Mouse (Mus musculus): ENCODE measurements around the gene Pou2f1. TPM values are rescaled to one million over a fixed set of nuclear protein-coding genes. Genes with fewer than 3 reads are reported as not detected.

The Pou2f1 gene
- polyA plus RNA-seq, 1 experiment = 11.0 TPM

GRCm38 (mm10) chr1:165853131-165853721, 149.3 kb downstream of the Pou2f1 start:
- 74% methylated on average over 4 of the region's 4 CpGs for WGBS
- DNase-seq = no peak
- no peak for TF ChIP-seq POLR2A (IDR thresholded peaks at IDR 0.05; ENCODE audit: borderline replicate concordance, insufficient read depth, low read length)
- no peak for TF ChIP-seq CTCF (IDR thresholded peaks at IDR 0.05; ENCODE audit: borderline replicate concordance, insufficient read depth, low read depth, low read length)

DNA sequence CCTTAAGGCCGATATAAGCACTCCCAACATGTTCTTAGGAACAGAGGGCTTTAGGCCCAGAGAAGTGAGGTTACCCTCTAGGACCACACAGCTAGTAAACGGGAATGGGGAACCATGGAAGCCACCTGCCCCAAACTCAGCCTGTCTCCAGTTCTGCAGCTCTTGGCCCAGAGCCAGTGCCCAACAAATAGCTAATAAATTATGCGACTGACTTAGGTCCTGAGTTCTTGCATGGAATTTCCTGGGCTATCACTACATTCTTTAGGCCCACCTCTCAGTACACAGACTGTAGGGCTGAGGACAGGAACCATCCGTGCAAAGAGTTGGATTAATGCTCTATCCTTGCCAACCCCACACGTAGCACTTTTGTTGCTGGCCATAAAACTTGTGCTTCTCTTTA, 150.3 kb downstream of the Pou2f1 start:
- no peak overlapping the region for H3K27ac ChIP-seq (ENCODE audit: insufficient read depth, low read length)
- TF ChIP-seq CTCF (IDR thresholded peaks at IDR 0.05; ENCODE audit: borderline replicate concordance, insufficient read depth, low read depth, low read length) = no peak
- TF ChIP-seq POLR2A (IDR thresholded peaks at IDR 0.05; ENCODE audit: borderline replicate concordance, insufficient read depth, low read length) = no peak
- 48% methylated on average over 5 of the region's 5 CpGs for WGBS
- no peaks in the 10 kb centered on the region for H3K4me1 ChIP-seq (ENCODE audit: control insufficient read depth, insufficient read depth, low read length)
- H3K4me3 ChIP-seq (replicated peaks; ENCODE audit: insufficient read depth, low read depth, low read length) = no peak overlapping the region
- DNase-seq = no peak
- H3K27me3 ChIP-seq (ENCODE audit: control insufficient read depth, insufficient read depth, low read length) = no peaks in the 10 kb centered on the region

More at GRCm38 (mm10) chr1:165853131-165853721, 149.3 kb downstream of the Pou2f1 start:
- Histone ChIP-seq H3K27me3 (ENCODE audit: control insufficient read depth, insufficient read depth, low read length) (no peaks in the 10 kb centered on the region), H3K27ac (ENCODE audit: insufficient read depth, low read length) (no peak overlapping the region), H3K4me3 (replicated peaks; ENCODE audit: insufficient read depth, low read depth, low read length) (no peak overlapping the region), H3K4me1 (ENCODE audit: control insufficient read depth, insufficient read depth, low read length) (no peaks in the 10 kb centered on the region)

DNA sequence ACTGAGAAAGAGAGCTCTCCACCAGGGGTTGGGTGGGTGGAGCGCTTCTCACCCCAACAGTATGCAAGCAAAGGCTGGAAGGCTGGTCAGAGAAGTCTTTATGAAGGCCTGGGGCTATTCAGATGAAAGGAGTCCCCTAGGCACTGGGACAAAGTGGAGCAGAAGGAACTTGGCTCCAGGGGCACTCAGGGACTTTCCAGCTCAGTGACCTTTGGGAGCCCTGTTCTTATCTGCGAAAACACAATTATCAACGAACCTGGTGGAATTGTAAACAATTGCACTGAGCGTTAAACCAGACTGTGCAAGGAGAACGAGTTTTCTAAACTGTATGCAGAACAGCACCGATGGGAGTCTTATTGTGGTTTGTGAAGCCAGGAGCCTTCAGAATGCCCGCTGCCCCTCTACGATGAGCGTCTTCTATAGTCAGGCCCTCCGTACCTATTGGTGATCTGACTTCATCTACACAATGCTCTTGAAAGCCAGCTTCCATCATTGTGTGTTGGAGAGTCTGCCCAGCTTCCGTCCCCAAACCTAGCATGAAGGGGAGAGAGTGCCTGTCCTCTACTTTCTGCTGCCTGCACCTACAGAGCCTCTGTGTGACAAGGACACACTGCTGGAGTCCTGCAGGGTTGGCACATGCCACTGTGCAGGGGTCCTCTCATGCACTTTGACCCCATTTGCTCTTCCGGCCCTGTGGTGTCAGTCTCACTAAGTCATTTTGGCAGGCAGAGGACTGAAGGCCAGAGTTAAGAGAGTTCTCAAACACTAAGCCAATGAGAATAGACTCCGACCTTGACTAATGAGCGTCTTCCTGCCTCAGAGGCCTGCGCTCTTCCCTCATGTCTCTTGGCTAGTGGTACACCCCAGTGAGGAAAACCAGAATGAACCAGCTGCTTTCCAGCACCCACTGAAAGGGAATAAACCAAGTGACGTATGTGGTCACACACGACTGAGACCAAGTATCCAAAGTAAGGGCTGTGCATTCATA, 152.7 kb downstream of the Pou2f1 start:
- WGBS = 88% methylated on average over 17 of the region's 17 CpGs
- Histone ChIP-seq H3K4me1 (ENCODE audit: control insufficient read depth, insufficient read depth, low read length) (no peaks in the 10 kb centered on the region), H3K27me3 (ENCODE audit: control insufficient read depth, insufficient read depth, low read length) (no peaks in the 10 kb centered on the region; the same call in 1 of the 2 replicates), H3K4me3 (replicated peaks; ENCODE audit: insufficient read depth, low read depth, low read length) (no peak overlapping the region), H3K27ac (ENCODE audit: insufficient read depth, low read length) (no peak overlapping the region)
- DNase-seq = no peak
- no peak for TF ChIP-seq CTCF (IDR thresholded peaks at IDR 0.05; ENCODE audit: borderline replicate concordance, insufficient read depth, low read depth, low read length)
- TF ChIP-seq POLR2A (IDR thresholded peaks at IDR 0.05; ENCODE audit: borderline replicate concordance, insufficient read depth, low read length) = no peak

DNA sequence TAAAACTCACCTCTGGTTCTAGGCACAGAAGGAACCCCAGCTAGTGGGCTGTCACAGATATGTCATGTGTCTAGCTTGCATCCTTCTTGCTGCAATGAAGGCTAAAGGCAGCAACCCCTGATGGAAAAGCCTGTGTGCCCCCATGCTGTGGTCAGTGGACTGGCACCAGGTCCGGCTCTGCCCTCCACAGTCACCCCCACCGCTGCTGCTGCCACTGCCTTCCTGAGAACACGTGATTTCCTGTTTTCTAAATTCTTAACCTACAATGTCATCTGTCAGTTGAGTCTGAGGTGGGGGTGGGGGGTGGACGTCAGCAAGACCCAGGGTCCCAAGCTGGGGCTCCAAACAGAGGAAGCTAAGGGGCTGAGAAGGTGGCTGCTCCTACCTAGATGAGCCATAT, 153.6 kb downstream of the Pou2f1 start:
- Histone ChIP-seq H3K27me3 (ENCODE audit: control insufficient read depth, insufficient read depth, low read length) (peaks cover 1% of the 10 kb centered on the region; the same call in 1 of the 2 replicates), H3K4me3 (replicated peaks; ENCODE audit: insufficient read depth, low read depth, low read length) (no peak overlapping the region), H3K4me1 (ENCODE audit: control insufficient read depth, insufficient read depth, low read length) (peaks cover 4% of the 10 kb centered on the region; the same call in 1 of the 2 replicates), H3K27ac (ENCODE audit: insufficient read depth, low read length) (no peak overlapping the region)
- 63% methylated on average over 4 of the region's 4 CpGs for WGBS
- TF ChIP-seq CTCF (IDR thresholded peaks at IDR 0.05; ENCODE audit: borderline replicate concordance, insufficient read depth, low read depth, low read length) = no peak
- TF ChIP-seq POLR2A (IDR thresholded peaks at IDR 0.05; ENCODE audit: borderline replicate concordance, insufficient read depth, low read length) = no peak
- no peak for DNase-seq

GRCm38 (mm10) chr1:165848417-165848816, 154.1 kb downstream of the Pou2f1 start:
- no peak for TF ChIP-seq POLR2A (IDR thresholded peaks at IDR 0.05; ENCODE audit: borderline replicate concordance, insufficient read depth, low read length)
- no peak for TF ChIP-seq CTCF (IDR thresholded peaks at IDR 0.05; ENCODE audit: borderline replicate concordance, insufficient read depth, low read depth, low read length)

DNA sequence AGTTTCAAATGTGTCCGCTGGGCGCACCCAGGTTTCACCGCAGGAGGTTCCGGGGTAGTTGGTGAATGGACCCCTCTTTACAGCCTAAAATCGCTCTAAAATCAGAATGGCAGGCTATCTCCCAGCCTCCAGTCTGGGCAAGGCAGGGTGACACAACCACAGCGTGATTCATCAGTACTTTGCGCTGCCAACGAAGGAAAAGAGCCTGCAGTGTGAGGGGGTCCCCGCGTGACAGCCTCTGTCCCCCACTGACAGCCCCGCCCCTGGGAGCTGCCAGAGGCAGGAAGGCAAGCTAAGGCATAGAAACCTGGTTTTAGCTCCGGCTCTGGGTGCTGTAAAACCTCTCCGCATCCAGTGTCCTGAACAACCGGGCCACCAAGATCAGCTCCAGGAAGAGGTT, 157.1 kb downstream of the Pou2f1 start:
- peaks cover 4% of the 10 kb centered on the region; the same call in 1 of the 2 replicates for H3K4me1 ChIP-seq (ENCODE audit: control insufficient read depth, insufficient read depth, low read length)
- peak overlapping the region; percentile 38 for H3K4me3 ChIP-seq (replicated peaks; ENCODE audit: insufficient read depth, low read depth, low read length)
- TF ChIP-seq POLR2A (IDR thresholded peaks at IDR 0.05; ENCODE audit: borderline replicate concordance, insufficient read depth, low read length) (no peak), CTCF (IDR thresholded peaks at IDR 0.05; ENCODE audit: borderline replicate concordance, insufficient read depth, low read depth, low read length) (no peak)
- no peak overlapping the region for H3K27ac ChIP-seq (ENCODE audit: insufficient read depth, low read length)
- DNase-seq = no peak
- H3K27me3 ChIP-seq (ENCODE audit: control insufficient read depth, insufficient read depth, low read length) = peaks cover 3% of the 10 kb centered on the region; the same call in 1 of the 2 replicates
- WGBS = 16% methylated on average over 14 of the region's 14 CpGs

More at GRCm38 (mm10) chr1:165848417-165848816, 154.1 kb downstream of the Pou2f1 start:
- 91% methylated on average over 8 of the region's 8 CpGs for WGBS
- DNase-seq = no peak
- Histone ChIP-seq H3K27me3 (ENCODE audit: control insufficient read depth, insufficient read depth, low read length) (peaks cover 3% of the 10 kb centered on the region; the same call in 1 of the 2 replicates), H3K27ac (ENCODE audit: insufficient read depth, low read length) (no peak overlapping the region), H3K4me3 (replicated peaks; ENCODE audit: insufficient read depth, low read depth, low read length) (no peak overlapping the region), H3K4me1 (ENCODE audit: control insufficient read depth, insufficient read depth, low read length) (peaks cover 4% of the 10 kb centered on the region; the same call in 1 of the 2 replicates)

DNA sequence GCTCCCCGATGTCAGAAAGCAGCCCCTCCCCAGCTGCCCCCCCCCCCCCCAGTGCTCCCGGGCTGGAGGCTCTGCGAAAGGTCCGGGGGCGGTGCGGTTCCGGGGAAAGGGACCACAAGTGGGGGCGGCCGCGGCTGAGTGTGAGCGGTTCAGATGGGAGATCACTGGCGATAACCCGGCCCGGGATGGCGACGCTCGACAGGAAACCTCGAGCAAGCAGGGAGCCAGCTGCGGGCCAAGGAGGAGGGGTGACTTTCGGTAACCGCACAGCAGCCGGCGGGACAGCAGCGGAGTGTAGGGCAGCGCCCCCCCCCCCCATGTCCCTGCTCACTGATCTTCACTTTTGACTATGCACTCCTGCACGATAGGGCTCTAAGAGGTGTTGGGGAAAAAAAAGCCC, 157.5 kb downstream of the Pou2f1 start:
- no peak for DNase-seq
- Histone ChIP-seq H3K27me3 (ENCODE audit: control insufficient read depth, insufficient read depth, low read length) (peaks cover 3% of the 10 kb centered on the region; the same call in 1 of the 2 replicates), H3K27ac (ENCODE audit: insufficient read depth, low read length) (no peak overlapping the region), H3K4me1 (ENCODE audit: control insufficient read depth, insufficient read depth, low read length) (peaks cover 4% of the 10 kb centered on the region; the same call in 1 of the 2 replicates), H3K4me3 (replicated peaks; ENCODE audit: insufficient read depth, low read depth, low read length) (peak overlapping the region; percentile 38)
- under 1% methylated on average over 26 of the region's 26 CpGs for WGBS
- TF ChIP-seq CTCF (IDR thresholded peaks at IDR 0.05; ENCODE audit: borderline replicate concordance, insufficient read depth, low read depth, low read length) (no peak), POLR2A (IDR thresholded peaks at IDR 0.05; ENCODE audit: borderline replicate concordance, insufficient read depth, low read length) (no peak)

All from cerebellum, adult 2 months (tissue).